Mouse (Mus musculus): ENCODE results near the gene Tmigd3.

DNA sequence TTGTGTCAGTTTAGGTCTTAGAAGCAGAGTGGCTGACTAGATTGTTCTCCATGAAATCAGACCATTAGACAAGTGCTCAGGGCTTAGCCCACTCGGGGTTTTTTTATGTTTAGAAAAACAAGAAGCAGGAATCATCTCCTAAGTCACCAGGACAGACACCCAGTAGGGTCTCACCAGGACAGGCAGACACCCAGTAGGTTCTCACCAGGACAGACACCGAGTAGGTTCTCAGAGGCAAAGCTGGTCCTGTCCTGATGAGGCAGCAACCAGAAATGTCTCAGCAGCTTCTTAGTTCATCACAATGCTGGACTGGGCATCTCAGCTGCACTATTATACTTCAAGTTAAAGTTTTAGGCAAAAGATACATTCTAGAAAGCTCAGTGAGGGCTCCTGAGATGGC, 46.0 kb upstream of the Tmigd3 start:
- no peak for TF ChIP-seq CTCF (IDR thresholded peaks at IDR 0.05; ENCODE audit: low read depth)
- TF ChIP-seq EP300 (optimal IDR thresholded peaks at IDR 0.05): no peak
